Mouse (Mus musculus): ENCODE results near the gene Slc28a3. TPM values are rescaled to one million over a fixed set of nuclear protein-coding genes. Genes with fewer than 3 reads are reported as not detected.

Slc28a3 gene
- total RNA-seq, 2 experiments from 2014 or later: not detected

DNA sequence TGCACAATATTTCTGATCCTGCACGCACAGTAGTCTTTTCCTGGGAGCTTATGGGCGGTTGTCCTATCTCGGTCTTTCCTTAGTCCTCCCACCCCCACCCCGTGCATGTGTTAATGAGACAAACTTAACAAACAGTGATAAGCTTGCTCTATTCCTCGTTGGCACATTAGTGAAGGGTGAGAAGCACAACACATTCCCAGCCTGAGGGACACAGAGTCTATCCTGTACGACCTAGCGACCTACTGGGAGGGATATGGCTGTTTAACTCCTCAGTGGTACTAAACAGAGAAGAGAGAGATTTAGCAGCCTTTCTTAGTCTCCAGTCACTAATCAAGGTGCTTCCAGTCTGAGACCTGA, 86.9 kb downstream of the Slc28a3 start:
- ATAC-seq (replicated peaks; ENCODE audit: poor library complexity): peak; percentile 10; the same call in 1 of the 2 replicates

DNA sequence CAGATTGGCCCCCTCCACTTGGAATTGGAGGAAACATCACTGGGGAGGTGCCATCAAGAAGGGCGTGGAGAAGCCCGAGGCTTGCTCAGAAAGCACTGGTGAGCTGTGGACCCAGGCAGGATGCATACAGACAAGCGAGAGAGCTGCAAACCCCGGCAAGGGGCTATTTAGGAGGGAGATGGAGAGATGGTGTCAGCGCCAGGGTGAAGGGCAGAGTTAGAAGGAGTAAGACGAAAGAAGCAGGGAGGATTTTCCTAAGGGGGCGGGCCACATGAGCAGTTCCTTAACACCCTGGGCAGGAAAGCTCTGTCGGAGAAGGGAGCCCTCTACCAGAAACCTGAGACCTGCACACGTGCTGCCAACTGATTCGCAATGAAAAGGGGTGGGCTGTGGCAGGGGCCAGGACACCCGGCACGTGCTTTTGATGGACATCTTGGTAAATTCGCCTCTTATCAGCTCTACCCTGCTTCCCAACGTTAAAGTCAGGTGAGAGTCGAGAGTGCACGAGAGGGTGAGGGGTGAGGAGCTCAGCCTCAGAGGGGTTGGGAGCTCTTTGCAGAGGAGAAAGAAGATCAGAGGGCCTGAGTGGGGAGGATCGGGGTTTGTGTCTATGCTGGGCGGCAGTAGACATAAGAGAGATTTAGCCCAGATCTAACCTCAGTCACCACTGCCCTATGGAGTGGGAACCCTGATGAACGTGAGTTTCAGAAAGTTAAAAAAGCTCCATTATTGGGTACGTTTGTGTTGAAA, 87.5 kb downstream of the Slc28a3 start:
- peak; percentile 26 for ATAC-seq (replicated peaks; ENCODE audit: poor library complexity)

DNA sequence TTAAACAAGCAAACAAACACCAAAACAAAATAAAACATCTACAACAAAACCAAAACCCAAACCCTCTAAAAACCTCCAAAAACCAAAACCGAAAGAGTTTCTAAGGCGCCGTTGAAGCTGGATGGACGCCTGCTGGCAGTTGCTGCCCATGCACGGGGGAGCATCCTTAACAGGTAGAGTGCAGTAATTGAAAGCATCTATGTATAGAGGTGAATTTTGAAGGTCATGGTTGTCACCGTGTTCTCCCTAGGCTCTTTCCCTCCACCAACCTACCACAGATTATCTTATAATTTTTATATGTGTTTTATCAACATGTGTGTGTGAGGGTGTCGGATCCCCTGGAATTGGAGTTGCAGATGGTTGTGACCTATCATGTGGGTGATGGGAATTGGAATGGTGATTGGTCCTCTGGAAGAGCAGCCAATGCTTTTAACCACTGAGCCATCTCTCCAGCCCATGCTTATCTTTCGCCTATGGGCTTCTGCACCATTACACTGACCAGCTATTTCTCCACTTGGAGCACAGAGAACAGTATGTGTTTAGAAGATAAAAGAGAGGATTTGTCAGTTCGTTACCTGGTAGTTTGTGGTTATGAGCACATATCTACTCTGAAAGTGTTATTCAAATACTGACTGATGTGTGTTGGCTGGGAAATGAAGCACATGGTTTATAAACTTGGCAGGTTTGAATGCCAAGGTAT, 89.2 kb downstream of the Slc28a3 start:
- ATAC-seq (replicated peaks; ENCODE audit: poor library complexity): peak; percentile 51

DNA sequence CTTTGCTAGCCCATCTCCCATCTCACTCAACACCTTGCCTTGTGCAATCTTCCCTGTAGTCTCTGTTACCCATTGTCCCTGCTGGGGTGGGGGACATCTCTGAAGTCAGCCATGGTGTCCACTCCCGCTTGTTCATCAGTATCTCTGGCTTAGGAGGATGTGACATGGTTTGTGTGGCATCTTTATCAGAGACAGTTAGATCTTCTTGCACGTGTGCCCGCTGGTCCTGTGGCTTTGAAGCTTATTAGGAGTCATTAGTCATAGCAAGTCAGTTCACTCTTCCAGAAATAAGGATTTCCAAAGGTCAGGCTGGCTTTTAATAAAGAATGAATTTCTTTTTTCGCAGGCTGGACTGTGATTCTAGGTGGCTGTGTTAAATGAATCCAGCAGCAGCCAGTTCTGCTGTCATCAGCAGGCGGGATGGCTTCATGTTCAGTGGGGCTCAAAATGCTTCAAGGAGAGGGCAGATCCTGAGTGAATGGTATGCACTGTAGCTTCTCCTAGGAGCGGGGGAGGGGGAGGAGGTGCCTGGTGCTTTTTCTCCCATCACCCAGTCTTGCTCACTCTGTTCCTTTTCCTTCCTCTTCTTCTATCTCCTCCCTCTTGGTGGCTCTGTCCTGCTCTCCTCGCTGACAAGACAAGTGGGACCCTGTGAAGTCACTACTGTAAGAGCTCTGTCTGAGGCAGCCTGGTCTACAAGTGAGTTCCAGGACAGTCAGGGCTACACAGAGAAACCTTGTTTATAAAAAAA, 89.9 kb downstream of the Slc28a3 start:
- no peak for ATAC-seq (replicated peaks; ENCODE audit: poor library complexity)

DNA sequence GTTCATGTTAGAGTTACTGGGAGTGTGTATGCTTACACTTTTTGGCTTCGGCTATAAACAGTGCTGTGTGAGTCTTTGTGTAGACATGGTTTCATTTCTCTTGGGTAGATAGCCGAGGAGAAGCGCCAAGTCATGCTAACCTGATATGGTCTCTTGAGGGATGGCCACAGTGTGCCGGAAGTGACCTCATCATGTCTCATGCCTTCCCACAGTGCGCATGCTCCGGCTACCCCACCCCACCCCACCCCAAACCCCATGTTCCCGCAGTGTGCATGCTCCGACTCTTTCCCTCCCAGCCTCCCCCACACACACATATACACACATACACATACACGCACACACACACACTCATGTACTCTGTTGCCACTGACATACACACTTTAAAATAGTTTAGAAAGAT, 90.6 kb downstream of the Slc28a3 start:
- peak; percentile 30 for ATAC-seq (replicated peaks; ENCODE audit: poor library complexity)

- ATAC-seq (replicated peaks; ENCODE audit: poor library complexity): peak; percentile 75
Observed at GRCm38 (mm10) chr13:58516277-58516676, 94.4 kb downstream of the Slc28a3 start.

GRCm38 (mm10) chr13:58515635-58516034, 95.0 kb downstream of the Slc28a3 start:
- ATAC-seq (replicated peaks; ENCODE audit: poor library complexity): no peak

DNA sequence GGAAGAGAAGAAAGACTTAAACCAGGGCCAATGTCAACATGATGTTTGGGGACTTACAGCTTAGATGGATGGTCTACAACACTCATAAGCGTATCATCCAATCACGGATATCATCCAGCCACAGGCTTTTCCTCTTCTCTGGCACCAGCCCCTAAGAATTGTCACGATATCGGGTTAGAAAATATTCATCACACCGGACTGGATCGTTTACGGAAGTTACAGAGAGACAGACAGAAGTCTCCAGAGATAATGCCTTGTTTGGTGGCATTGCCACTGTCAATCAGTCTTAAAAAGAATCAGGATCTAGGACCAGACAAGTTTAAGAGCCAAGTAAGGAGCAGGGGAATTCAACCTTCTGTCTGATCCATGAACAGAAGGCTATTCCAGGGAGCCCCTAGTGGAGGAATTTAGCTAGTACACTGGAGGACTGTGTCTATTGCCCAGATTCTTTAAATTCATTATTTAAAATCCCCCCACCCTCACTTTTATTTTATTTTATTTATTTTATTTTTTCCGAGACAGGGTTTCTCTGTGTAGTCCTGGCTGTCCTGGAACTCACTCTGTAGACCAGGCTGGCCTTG, 96.4 kb downstream of the Slc28a3 start:
- ATAC-seq (replicated peaks; ENCODE audit: poor library complexity): peak; percentile 51

DNA sequence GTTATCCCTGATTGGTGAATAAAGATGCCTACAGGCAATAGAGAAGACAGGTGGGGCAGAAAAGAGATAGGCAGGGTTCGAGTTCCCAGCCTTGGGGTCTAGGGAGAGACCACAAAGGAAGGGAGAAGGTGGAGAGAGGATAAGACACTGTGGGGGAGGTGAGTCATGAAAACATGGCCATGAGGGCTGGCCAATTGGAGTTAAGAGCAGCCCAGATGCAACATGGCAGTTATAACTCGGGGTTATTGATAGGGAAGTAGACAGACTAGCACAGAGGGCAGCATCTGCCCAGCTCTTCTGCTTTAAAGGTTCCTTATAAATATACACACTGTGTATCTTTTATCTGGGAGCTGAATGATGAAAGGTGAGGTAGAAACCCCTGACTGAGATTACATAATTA, 98.8 kb downstream of the Slc28a3 start:
- no peak for ATAC-seq (replicated peaks; ENCODE audit: poor library complexity)

GRCm38 (mm10) chr13:58511248-58511647, 99.4 kb downstream of the Slc28a3 start:
- ATAC-seq (replicated peaks; ENCODE audit: poor library complexity): no peak

DNA sequence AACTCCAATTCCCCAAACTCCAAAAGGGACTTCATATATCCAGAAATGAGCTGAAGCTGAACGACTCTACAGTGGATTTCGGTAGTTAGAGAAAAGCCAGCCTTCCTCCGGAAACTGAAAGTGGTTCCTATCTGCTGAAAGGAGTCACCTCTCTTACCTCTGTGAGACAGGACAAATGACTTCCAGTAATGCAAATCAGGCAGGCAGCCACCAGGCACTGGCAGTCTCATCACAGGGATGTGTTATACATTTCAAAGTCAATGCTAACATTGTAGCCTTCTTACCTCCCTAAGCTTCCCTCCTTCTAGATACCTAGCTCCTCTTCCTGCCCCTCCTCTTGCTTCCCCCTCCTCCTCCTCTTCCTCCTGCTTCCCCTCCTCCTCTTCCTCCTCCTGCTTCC, 101.4 kb downstream of the Slc28a3 start:
- no peak for ATAC-seq (replicated peaks; ENCODE audit: poor library complexity)

DNA sequence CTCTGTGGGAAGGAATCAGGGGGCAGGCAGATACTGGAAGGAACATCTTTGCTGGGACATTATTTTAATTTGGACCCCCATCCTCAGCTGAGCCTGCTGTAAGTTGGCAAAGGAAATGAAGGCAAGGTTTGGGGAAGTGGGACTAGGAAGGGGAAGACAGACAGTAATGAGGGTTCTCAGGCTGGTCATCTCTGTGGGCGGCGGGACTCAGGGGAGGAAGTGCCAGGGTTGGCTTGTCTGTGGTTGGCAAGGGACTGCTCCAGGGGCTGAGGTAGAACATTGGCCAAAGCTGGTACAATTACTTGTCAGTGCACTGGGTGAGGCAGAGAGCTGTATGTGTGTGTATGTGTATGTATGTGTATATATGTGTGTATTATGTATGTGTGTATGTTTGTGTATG, 107.1 kb downstream of the Slc28a3 start:
- peak; percentile 93 for ATAC-seq (replicated peaks; ENCODE audit: poor library complexity)

- ATAC-seq (replicated peaks; ENCODE audit: poor library complexity): no peak
Observed at GRCm38 (mm10) chr13:58497809-58498208, 112.9 kb downstream of the Slc28a3 start.

Other genes with a start within 250 kb of the Slc28a3 start
- gene 2210016F16Rik, start 225.7 kb downstream of the Slc28a3 start, total RNA-seq (2015): 17.3 and 20.6 TPM in 2 replicates
- 11.4 and 11.8 TPM in 2 replicates for gene 2210016F16Rik, start 225.7 kb downstream of the Slc28a3 start, total RNA-seq (2017)
- 38.1 and 39.8 TPM in 2 replicates for gene Rmi1, start 208.6 kb downstream of the Slc28a3 start, total RNA-seq (2015)
- 17.7 and 27.0 TPM in 2 replicates for gene Rmi1, start 208.6 kb downstream of the Slc28a3 start, total RNA-seq (2017)
- gene Hnrnpk, start 207.5 kb downstream of the Slc28a3 start, total RNA-seq (2015): 807 and 878 TPM in 2 replicates
- gene Hnrnpk, start 207.5 kb downstream of the Slc28a3 start, total RNA-seq (2017): 1,846 and 2,313 TPM in 2 replicates
- gene Ntrk2, start 195.7 kb upstream of the Slc28a3 start, total RNA-seq (2015): not detected in 2 replicates
- not detected in 2 replicates for gene Ntrk2, start 195.7 kb upstream of the Slc28a3 start, total RNA-seq (2017)